Mouse (Mus musculus) spleen, adult 2 months (tissue): ENCODE measurements around the gene Arhgef3.
"Not testable (repeated sequence)": the region's sequence is repeated elsewhere in the genome, so short reads cannot be mapped to it uniquely, and the experiment has no call there.

Experiments
- CTCF ChIP-seq: fragments of 200-500 bp; IDR thresholded peaks from 2 replicates; pipeline ENCODE4 v1.5.1; 2011; ENCODE audit warnings: mild to moderate bottlenecking, inconsistent platforms; ENCODE audit not compliant: insufficient read depth, insufficient read length, insufficient replicate concordance; ENCODE audit errors: extremely low read depth
- POLR2A ChIP-seq: fragments of 200-500 bp; IDR thresholded peaks from 2 replicates; pipeline ENCODE4 v1.6.1; 2011; ENCODE audit warnings: low read depth, low read length, inconsistent platforms

GRCm38 (mm10) chr14:27246948-27247347 is 132.2 kb downstream of the Arhgef3 start:
- not testable (repeated sequence) for TF ChIP-seq POLR2A, CTCF
